Mouse (Mus musculus) midbrain, embryonic 14.5 days (tissue): ENCODE data around the gene Smg1. TPM values are rescaled to one million over a fixed set of nuclear protein-coding genes. Genes with fewer than 3 reads are reported as not detected.

Experiments used
- ATAC-seq: fragments of 200-750 bp; cut with Nextera tagmentation; 2 replicates; pipeline ENCODE4 v1.8.0; 2017; ENCODE audit warnings: moderate number of reproducible peaks, moderate library complexity; ENCODE audit not compliant: low FRiP score, low TSS enrichment
- DNase-seq: peaks from one replicate; pipeline ENCODE4 v3.0.0-alpha.2; 2015
- H3K27ac ChIP-seq: fragments of 300-500 bp; sonication (generic); replicated peaks from 2 replicates; pipeline ENCODE4 v1.5.1; 2014; ENCODE audit warnings: mild to moderate bottlenecking, low read depth, low read length, moderate library complexity
- H3K27me3 ChIP-seq: fragments of 300-500 bp; sonication (generic); 2 replicates; pipeline ENCODE4 v1.6.1; 2014; ENCODE audit warnings: low read length, control low read depth, mixed read lengths; ENCODE audit not compliant: control insufficient read depth, insufficient read depth
- H3K36me3 ChIP-seq: fragments of 300-500 bp; sonication (generic); 2 replicates; pipeline ENCODE4 v1.6.1; 2014; ENCODE audit warnings: low read length, control low read depth; ENCODE audit not compliant: control insufficient read depth, insufficient read depth
- H3K4me1 ChIP-seq: fragments of 300-500 bp; sonication (generic); 2 replicates; pipeline ENCODE4 v1.6.1; 2014; ENCODE audit warnings: mild to moderate bottlenecking, antibody characterized with exemption, low read length, control low read depth; ENCODE audit not compliant: control insufficient read depth, insufficient read depth
- H3K4me2 ChIP-seq: fragments of 300-500 bp; sonication (generic); 2 replicates; pipeline ENCODE4 v1.6.1; 2014; ENCODE audit warnings: mild to moderate bottlenecking, low read length, moderate library complexity
- H3K4me3 ChIP-seq: fragments of 300-500 bp; sonication (generic); replicated peaks from 2 replicates; pipeline ENCODE4 v1.5.1; 2014; ENCODE audit warnings: low read depth, low read length
- H3K9ac ChIP-seq: fragments of 300-500 bp; sonication (generic); replicated peaks from 2 replicates; pipeline ENCODE4 v1.6.1; 2014; ENCODE audit warnings: mild to moderate bottlenecking, low read length, moderate library complexity
- H3K9me3 ChIP-seq: fragments of 300-500 bp; sonication (generic); 2 replicates; pipeline ENCODE4 v1.6.1; 2016; ENCODE audit warnings: low read length, control low read depth, mixed read lengths; ENCODE audit not compliant: control insufficient read depth
- WGBS: fragments of 180-500 bp; shearing (Covaris S2); extraction: QIAGEN DNeasy Blood & Tissue Kit; methylation state at CpG from one replicate; pipeline ENCODE4 v1.1.7; 2014; 5-methylcytosine and 5-hydroxymethylcytosine counted together
- polyA plus RNA-seq: library from polyadenylated mRNA; unstranded; fragments of >200 nt; fragmentation: Nextera tagmentation; extraction: Ambion mirVana; gene quantifications from 2 replicates; pipeline ENCODE4 v1.2.1, GENCODE M21; 2014

The Smg1 gene
- 31.7 and 38.4 TPM in 2 replicates for polyA plus RNA-seq

DNA sequence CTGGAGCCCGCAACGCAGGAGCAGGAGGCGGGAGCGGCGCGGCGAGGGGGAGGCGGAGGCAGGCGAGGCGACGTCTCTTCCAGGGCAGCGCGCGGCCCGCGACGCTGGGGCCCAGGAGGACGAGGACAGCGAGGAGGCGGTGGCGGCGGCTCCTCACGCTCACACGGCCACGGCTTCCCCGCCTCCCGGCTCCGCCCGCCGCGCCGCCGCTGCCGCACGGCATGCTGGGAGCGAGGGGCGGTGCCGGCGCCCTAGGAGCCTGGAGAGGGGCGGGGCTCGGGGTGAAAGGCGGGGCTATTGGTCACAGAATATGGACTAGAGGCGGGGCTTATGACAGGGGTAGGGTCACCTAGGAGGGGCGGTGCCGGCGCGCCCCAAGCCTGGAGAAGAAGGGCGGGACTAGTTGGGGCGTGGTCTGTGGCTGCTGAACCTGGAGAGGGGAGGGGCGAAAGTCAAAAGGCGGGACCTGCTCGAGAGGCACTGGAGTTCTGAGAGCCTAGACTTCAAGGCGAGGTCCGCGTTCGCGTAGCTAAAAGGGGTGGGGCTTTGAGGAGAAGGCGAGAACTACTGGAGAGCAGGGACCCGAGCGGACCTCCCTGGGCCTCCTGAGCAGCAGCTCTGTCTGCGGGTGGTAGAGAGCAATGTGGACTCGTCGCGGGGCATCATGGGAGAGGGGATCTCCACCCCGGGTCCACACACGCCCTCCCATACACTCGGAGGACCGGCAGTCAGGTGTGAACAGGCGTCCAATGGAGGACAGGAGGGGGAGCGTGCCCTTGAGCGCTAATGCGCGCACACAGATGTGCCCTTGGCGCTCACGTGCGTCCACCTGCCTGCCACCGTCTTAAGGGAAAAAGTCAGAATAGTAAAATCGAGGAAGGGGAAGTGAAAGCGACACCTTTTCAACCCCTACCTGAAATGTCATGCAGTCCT, at the start of gene Smg1:
Gene Smg1 (minus strand): TSS at position 218 of the 933 bp plus-strand sequence.
- Histone ChIP-seq H3K4me3 (peak within 1 kb of the TSS; percentile 92), H3K4me1 (peaks cover 13% of the 10 kb centered on the region), H3K4me2 (peak within 1 kb of the TSS; percentile 88), H3K27me3 (no peaks in the 10 kb centered on the region), H3K9ac (peak within 1 kb of the TSS; percentile 93), H3K27ac (peak within 1 kb of the TSS; percentile 94), H3K36me3 (no peaks in the 10 kb centered on the region), H3K9me3 (no peaks in the 10 kb centered on the region)
- ATAC-seq (peak; percentile 94), DNase-seq (peak; percentile 98)
- WGBS = under 1% methylated on average over 73 of the region's 79 CpGs

- no peak overlapping the region for H3K4me3 ChIP-seq
- H3K36me3 ChIP-seq = no peaks in the 10 kb centered on the region
- H3K4me2 ChIP-seq = no peak overlapping the region
- H3K4me1 ChIP-seq = no peaks in the 10 kb centered on the region
- WGBS = 86% methylated on average over 2 of the region's 2 CpGs
- H3K27ac ChIP-seq = no peak overlapping the region
- H3K9me3 ChIP-seq = no peaks in the 10 kb centered on the region
- ATAC-seq = no peak
- DNase-seq = no peak
- no peaks in the 10 kb centered on the region for H3K27me3 ChIP-seq
- no peak overlapping the region for H3K9ac ChIP-seq
Observed at GRCm38 (mm10) chr7:118283186-118283585, 39.7 kb upstream of the Smg1 start.

DNA sequence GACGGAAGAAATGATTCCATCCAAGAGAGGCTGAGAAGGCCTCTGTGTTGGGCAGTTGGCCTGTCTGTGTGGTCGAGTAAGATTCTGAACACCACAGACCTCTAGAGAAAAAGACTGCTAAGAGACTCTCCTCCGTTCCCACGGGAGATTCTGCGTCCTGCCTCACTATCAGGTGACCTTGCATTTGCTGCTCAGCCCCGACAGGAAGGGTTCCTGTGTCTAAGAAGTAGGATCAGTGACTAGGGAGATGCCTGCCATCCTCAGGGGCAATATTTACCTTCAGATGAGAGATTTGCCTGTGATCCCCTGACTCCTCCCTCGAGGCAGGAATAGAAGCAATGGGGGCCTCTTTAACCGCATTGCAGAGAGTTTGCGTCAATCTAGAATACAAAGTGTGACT, 39.1 kb upstream of the Smg1 start:
- H3K27ac ChIP-seq = no peak overlapping the region
- no peaks in the 10 kb centered on the region for H3K36me3 ChIP-seq
- no peaks in the 10 kb centered on the region for H3K4me1 ChIP-seq
- WGBS = 82% methylated on average over 9 of the region's 9 CpGs
- H3K4me2 ChIP-seq = no peak overlapping the region
- no peaks in the 10 kb centered on the region for H3K27me3 ChIP-seq
- ATAC-seq (no peak), DNase-seq (no peak)
- H3K9ac ChIP-seq = no peak overlapping the region
- H3K4me3 ChIP-seq = no peak overlapping the region
- no peaks in the 10 kb centered on the region for H3K9me3 ChIP-seq

- no peaks in the 10 kb centered on the region for H3K36me3 ChIP-seq
- no peak overlapping the region for H3K9ac ChIP-seq
- H3K27me3 ChIP-seq = no peaks in the 10 kb centered on the region
- WGBS = 58% methylated on average over 3 of the region's 3 CpGs
- no peak overlapping the region for H3K4me2 ChIP-seq
- no peaks in the 10 kb centered on the region for H3K9me3 ChIP-seq
- no peak overlapping the region for H3K27ac ChIP-seq
- ATAC-seq (no peak), DNase-seq (no peak)
- no peak overlapping the region for H3K4me3 ChIP-seq
- H3K4me1 ChIP-seq = no peaks in the 10 kb centered on the region
Observed at GRCm38 (mm10) chr7:118279521-118279920, 36.1 kb upstream of the Smg1 start.

- Histone ChIP-seq H3K4me2 (no peak overlapping the region), H3K36me3 (no peaks in the 10 kb centered on the region), H3K9ac (no peak overlapping the region), H3K27me3 (no peaks in the 10 kb centered on the region), H3K27ac (no peak overlapping the region), H3K9me3 (no peaks in the 10 kb centered on the region), H3K4me3 (no peak overlapping the region), H3K4me1 (no peaks in the 10 kb centered on the region)
- 66% methylated on average over 11 of the region's 11 CpGs for WGBS
- DNase-seq (no peak), ATAC-seq (no peak)
Observed at GRCm38 (mm10) chr7:118277335-118277910, 34.0 kb upstream of the Smg1 start.

DNA sequence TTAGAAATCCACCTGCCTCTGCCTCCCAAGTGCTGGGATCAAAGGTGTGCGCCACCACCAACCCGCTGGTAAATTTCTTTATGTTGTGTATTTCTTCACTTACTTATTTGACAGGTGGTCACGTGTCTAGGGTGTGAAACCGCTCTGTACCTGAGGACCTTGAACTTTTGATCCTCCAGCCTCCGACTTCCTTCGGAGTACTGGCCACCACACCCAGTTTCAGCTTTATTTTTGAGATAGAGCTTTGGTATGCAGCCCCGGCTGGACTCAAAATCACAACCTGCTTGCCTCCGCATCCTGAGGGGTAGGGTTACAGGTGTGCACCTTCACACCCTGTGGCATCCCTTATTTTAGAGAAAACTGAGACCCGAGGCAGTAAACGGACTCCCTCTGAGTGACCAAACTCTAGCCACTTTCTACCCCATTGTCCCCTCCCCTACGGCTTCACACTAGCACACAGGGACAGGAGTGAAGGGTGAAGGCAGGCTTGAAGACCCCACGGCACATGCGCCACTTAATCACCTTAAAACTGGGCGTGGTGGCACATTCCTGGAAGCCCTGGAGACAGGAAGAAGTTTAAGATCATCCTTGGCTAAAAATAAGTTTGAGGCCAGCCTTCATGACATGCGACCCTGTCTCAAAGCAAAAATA, 33.3 kb upstream of the Smg1 start:
- no peak overlapping the region for H3K27ac ChIP-seq

DNA sequence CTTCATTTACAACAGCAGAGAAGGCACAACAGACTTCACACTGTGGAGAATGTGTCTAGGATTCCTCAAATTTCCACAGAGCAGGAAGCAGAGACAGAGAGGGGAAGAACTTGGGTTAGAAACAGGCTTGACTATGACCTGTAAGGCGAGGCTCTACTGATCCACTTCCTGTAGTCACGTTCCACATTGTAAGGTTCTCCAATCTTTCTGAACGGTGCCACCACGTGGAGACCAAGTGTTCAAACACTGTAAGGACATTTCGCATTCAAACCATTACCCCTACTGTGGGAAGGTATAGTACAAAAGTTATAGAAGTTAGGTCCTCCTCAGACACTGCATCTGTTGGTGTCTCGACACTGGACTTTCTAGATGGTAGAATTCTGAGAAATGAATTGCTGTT, 31.8 kb upstream of the Smg1 start:
- Histone ChIP-seq H3K27me3 (no peaks in the 10 kb centered on the region), H3K9me3 (no peaks in the 10 kb centered on the region), H3K27ac (no peak overlapping the region), H3K4me3 (no peak overlapping the region), H3K9ac (no peak overlapping the region), H3K4me1 (no peaks in the 10 kb centered on the region), H3K4me2 (no peak overlapping the region), H3K36me3 (no peaks in the 10 kb centered on the region)
- DNase-seq (no peak), ATAC-seq (no peak)
- WGBS = 86% methylated on average over 6 of the region's 6 CpGs

More for the DNA sequence above, 33.3 kb upstream of the Smg1 start:
- H3K4me3 ChIP-seq = no peak overlapping the region
- H3K4me2 ChIP-seq = no peak overlapping the region
- no peaks in the 10 kb centered on the region for H3K9me3 ChIP-seq
- ATAC-seq = no peak
- no peaks in the 10 kb centered on the region for H3K4me1 ChIP-seq
- H3K9ac ChIP-seq = no peak overlapping the region
- H3K27me3 ChIP-seq = no peaks in the 10 kb centered on the region
- 92% methylated on average over 15 of the region's 15 CpGs for WGBS
- no peak for DNase-seq
- no peaks in the 10 kb centered on the region for H3K36me3 ChIP-seq

DNA sequence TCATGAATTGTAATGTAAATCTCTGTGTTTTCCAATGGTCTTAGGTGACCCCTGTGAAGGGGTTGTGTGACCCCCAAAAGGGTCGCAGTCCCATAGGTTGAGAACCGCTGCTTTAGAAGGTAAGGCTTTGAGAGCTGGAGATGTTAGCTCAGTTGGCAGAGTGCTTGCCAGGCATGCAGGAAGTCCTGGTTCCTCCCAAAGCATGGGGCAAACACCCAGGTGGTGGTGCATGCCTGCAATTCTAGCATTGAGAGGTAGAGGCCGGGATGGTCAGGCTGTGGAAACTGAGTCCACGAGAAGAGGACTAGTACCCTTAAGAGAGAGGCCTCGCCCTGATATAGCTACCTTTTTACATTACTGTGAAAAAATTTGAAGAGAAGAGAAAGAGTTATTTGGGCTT, 31.4 kb upstream of the Smg1 start:
- no peaks in the 10 kb centered on the region for H3K9me3 ChIP-seq
- no peaks in the 10 kb centered on the region for H3K4me1 ChIP-seq
- WGBS = 89% methylated on average over 5 of the region's 5 CpGs
- H3K36me3 ChIP-seq = no peaks in the 10 kb centered on the region
- H3K4me2 ChIP-seq = no peak overlapping the region
- H3K4me3 ChIP-seq = no peak overlapping the region
- DNase-seq = no peak
- no peak overlapping the region for H3K9ac ChIP-seq
- ATAC-seq = no peak
- no peaks in the 10 kb centered on the region for H3K27me3 ChIP-seq
- no peak overlapping the region for H3K27ac ChIP-seq
